Mouse (Mus musculus): ENCODE measurements at regions not wholly inside any gene's neighbourhood (a gene's known extent, or its start where the extent isn't known, plus 50 kb on each side); places are given as distances from the start of the nearest gene placed in this dataset.

GRCm38 (mm10) chr15:50942429-50942828 lies 2942.3 kb upstream of the Gm7489 start:
- no peak for DNase-seq (ENCODE audit: extremely low read depth, insufficient read length, low spot score)

- DNase-seq (ENCODE audit: extremely low read depth, insufficient read length, low spot score), result no peak
Measured at GRCm38 (mm10) chr15:50944976-50945375, 2939.7 kb upstream of the Gm7489 start.

- DNase-seq (ENCODE audit: extremely low read depth, insufficient read length, low spot score), result no peak
Measured at GRCm38 (mm10) chr15:50959109-50959508, 2925.6 kb upstream of the Gm7489 start.

- no peak for DNase-seq (ENCODE audit: extremely low read depth, insufficient read length, low spot score)
Measured at GRCm38 (mm10) chr15:50963606-50964005, 2921.1 kb upstream of the Gm7489 start.

- DNase-seq (ENCODE audit: extremely low read depth, insufficient read length, low spot score), result no peak
Measured at GRCm38 (mm10) chr15:50964236-50964635, 2920.5 kb upstream of the Gm7489 start.

- no peak for DNase-seq (ENCODE audit: extremely low read depth, insufficient read length, low spot score)
Measured at GRCm38 (mm10) chr15:50967176-50967575, 2917.5 kb upstream of the Gm7489 start.

GRCm38 (mm10) chr15:50970637-50971036 lies 2914.1 kb upstream of the Gm7489 start:
- no peak for DNase-seq (ENCODE audit: extremely low read depth, insufficient read length, low spot score)

GRCm38 (mm10) chr15:50972593-50972992 lies 2912.1 kb upstream of the Gm7489 start:
- no peak for DNase-seq (ENCODE audit: extremely low read depth, insufficient read length, low spot score)

- no peak for DNase-seq (ENCODE audit: extremely low read depth, insufficient read length, low spot score)
Measured at GRCm38 (mm10) chr15:50974002-50974754, 2910.5 kb upstream of the Gm7489 start.

GRCm38 (mm10) chr15:50989457-50989856 lies 2895.2 kb upstream of the Gm7489 start:
- no peak for DNase-seq (ENCODE audit: extremely low read depth, insufficient read length, low spot score)

GRCm38 (mm10) chr15:50991667-50992066 lies 2893.0 kb upstream of the Gm7489 start:
- DNase-seq (ENCODE audit: extremely low read depth, insufficient read length, low spot score), result no peak

- DNase-seq (ENCODE audit: extremely low read depth, insufficient read length, low spot score), result no peak
Measured at GRCm38 (mm10) chr15:50992246-50992645, 2892.5 kb upstream of the Gm7489 start.

- no peak for DNase-seq (ENCODE audit: extremely low read depth, insufficient read length, low spot score)
Measured at GRCm38 (mm10) chr15:50993121-50993520, 2891.6 kb upstream of the Gm7489 start.

- no peak for DNase-seq (ENCODE audit: extremely low read depth, insufficient read length, low spot score)
Measured at GRCm38 (mm10) chr15:50995688-50996087, 2889.0 kb upstream of the Gm7489 start.

GRCm38 (mm10) chr15:50996296-50996695 lies 2888.4 kb upstream of the Gm7489 start:
- no peak for DNase-seq (ENCODE audit: extremely low read depth, insufficient read length, low spot score)

GRCm38 (mm10) chr15:50997209-50997763 lies 2887.4 kb upstream of the Gm7489 start:
- peak; percentile 57 for DNase-seq (ENCODE audit: extremely low read depth, insufficient read length, low spot score)

GRCm38 (mm10) chr15:51038968-51039367 lies 2845.7 kb upstream of the Gm7489 start:
- DNase-seq (ENCODE audit: extremely low read depth, insufficient read length, low spot score), result no peak

- no peak for DNase-seq (ENCODE audit: extremely low read depth, insufficient read length, low spot score)
Measured at GRCm38 (mm10) chr15:51070538-51070937, 2814.2 kb upstream of the Gm7489 start.

- no peak for DNase-seq (ENCODE audit: extremely low read depth, insufficient read length, low spot score)
Measured at GRCm38 (mm10) chr15:51071132-51071656, 2813.5 kb upstream of the Gm7489 start.

- no peak for DNase-seq (ENCODE audit: extremely low read depth, insufficient read length, low spot score)
Measured at GRCm38 (mm10) chr15:51073678-51074077, 2811.0 kb upstream of the Gm7489 start.

GRCm38 (mm10) chr15:51074196-51074595 lies 2810.5 kb upstream of the Gm7489 start:
- no peak for DNase-seq (ENCODE audit: extremely low read depth, insufficient read length, low spot score)

GRCm38 (mm10) chr15:51083677-51084322 lies 2800.9 kb upstream of the Gm7489 start:
- DNase-seq (ENCODE audit: extremely low read depth, insufficient read length, low spot score), result no peak

Measured in 3134 (cell line).